Mouse (Mus musculus) activated CD4-positive, CD25-positive, alpha-beta regulatory T cell, adult 4 months (primary cell): ENCODE data around the gene Amdhd2. TPM values are rescaled to one million over a fixed set of nuclear protein-coding genes. Genes with fewer than 3 reads are reported as not detected.

Experiments used
- ATAC-seq: one replicate; pipeline ENCODE4 v1.8.0; 2017
- polyA plus RNA-seq, 2 experiments: library from polyadenylated mRNA; unstranded; fragments of 100-300 nt; shearing (Covaris generic); gene quantifications; one replicate each; pipeline ENCODE4 v1.2.1; 2017

Amdhd2 gene
- polyA plus RNA-seq, 2 experiments from 2014 or later = 23.1 to 34.5 TPM

DNA sequence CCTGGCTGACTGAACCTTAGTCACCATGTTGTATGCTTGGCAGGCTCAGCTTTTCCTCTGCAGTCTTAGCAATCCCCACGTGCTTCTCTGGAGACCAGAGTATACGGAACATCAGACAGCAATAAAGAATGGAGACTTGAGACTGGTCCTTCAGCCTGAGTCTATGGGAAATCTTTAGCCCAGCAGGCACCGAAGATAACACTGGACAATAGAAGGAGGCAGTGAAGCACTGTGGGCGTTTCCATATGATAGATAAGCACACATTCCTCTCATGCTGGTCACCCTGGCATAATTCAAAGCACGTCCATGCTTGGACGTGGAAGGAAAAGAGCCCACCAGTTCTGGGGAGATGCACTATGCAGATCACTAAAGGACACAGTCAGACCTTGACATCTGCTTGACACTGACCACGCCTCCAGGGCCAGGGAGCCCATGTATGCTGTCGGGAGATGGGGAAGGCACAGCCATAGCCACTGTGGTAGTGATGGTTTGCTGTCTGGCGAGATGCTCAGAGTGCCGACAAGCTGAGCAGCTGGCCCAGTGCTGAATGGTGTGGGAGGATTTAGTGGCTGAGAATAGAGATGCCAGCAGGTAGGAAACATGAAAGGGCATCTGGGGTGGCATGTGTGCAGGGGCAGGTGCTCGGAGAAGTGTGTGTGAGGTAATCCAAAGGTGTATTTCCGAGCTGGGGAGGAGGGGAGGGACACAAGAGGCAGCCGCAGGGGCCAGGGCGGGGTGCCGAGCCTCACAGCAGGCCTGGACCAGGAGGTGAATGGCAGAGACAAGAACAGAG is 33.7 kb upstream of the Amdhd2 start:
- ATAC-seq = no peak

DNA sequence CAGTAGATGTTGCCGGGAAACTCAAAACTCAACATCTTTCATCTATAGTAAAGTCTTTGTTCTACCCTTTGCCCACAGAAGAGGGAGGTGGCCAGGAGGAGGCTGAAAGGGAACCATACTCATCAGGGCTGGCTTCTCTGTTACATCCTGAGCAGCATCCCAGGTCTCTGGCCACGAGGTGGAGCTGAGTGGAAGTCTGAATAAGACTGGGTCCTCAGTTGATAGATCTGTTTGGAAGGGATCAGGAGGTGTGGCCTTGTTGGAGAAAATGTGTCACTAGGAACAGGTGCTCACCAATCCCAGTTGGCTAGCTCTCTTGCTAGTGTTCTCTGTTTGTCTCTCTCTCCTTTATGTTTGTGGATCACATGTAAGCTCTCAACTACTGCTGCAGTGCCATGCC is 31.8 kb upstream of the Amdhd2 start:
- ATAC-seq = no peak

DNA sequence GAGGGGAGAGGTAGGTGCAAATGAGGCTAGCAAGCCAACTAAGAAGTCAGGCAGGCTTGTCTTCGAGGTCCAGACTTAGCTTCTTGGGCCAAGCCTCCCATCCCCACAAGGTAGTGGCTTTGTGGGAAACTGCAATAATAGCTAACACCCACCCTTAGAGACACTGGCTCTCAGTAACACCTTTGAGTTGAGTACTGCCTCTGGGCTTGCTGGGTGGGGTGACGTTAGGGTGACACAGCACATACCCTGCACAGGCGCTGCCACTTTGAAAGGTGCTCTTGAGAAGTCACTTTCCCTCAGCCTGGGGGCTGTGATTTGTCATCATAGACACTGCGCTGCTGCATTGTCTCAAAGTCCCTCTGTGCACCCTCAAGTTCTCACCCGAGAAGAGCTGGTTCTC is 30.2 kb upstream of the Amdhd2 start:
- no peak for ATAC-seq

DNA sequence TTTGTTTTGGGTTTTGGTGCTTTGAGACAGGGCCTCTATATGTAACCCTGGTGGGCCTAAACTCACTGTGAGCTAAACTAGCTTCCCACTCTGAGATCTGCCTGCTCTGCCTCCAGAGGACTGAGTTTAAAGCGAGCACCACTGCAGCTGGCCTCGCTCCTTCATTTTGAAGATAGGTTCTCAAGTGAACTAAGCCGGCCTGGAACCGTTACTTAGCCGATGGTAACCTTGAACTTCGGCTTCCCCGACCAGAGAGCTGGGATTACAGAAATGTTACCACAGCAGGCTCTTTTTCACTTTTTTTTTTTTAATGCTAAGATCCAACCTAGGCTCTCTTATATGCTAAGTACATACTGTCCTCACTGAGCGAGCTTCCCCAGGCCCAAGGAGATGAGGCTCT is 29.7 kb upstream of the Amdhd2 start:
- no peak for ATAC-seq

DNA sequence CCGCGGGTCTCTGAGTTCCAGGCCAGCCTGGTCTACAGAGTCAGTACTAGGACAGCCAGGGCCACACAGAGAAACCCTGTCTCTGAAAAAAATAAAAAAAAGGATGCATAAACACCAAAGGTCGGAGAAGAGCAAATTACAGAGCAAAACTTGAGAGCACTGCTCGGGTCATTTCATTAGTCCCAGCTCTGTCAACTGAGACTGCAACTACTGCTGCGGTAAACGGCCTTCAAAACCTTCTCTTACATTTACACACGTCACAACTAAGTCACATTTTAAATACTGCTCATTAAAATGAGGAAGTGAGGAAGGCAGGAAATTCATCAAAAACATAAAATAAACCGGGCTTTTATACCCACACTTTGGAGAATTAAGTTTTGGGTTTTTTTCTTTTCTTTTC is 29.3 kb upstream of the Amdhd2 start:
- ATAC-seq = no peak

DNA sequence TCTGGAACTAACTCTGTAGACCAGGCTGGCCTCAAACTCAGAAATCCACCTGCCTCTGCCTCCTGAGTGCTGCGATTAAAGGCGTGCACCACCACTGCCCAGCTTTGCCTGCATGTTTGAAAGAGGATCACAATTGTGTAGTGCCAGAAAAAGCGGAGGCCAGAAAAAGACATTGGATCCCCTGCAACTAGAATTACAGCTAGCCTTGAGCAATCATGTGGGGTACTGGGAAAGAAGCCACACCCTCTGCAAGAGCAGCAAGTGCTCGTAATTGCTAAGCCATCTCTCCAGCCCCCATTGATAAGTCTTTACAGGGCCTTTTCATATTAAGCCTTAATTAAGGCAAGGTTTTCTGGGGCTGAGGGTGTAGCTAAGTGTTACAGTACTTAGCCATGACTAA is 27.9 kb upstream of the Amdhd2 start:
- no peak for ATAC-seq

DNA sequence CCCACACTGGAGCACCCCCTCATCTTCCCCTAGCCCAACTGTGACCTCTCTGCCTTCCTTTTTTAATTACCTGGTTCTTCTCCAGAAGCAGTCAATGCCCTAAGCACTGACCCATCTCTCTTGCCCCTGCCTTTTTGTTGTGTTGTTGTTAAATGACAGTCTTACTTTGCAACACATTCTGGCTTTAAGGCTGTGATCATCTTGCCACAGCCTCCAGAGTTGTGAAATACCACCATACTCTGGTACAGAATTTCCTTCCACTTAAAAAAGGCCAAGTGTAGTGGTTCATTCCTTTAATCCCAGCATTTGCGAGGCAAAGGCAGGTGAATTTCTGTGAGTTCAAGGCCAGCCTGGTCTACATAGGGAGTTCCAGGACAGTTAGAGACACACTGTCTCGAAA is 27.4 kb upstream of the Amdhd2 start:
- ATAC-seq = no peak

DNA sequence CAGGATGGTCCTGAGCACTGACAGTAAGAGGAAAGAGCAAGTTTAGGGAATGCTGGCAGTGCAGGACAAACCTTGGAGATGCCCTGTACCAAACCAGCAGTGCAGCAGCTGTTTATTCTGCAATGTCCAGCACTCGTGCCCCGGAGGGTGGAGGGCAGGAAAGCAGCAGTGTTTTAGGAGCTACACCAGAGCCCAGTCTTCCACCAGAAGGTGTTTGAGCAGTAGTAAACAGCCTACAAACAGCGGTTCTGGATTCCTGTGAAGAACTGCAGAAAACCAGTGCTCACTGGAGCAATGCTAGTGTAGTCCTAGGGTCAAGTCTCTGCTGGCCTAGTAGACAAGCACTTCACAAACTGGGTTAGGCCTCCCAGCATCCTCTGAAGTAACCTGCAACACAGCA is 10.7 kb upstream of the Amdhd2 start:
- no peak for ATAC-seq

DNA sequence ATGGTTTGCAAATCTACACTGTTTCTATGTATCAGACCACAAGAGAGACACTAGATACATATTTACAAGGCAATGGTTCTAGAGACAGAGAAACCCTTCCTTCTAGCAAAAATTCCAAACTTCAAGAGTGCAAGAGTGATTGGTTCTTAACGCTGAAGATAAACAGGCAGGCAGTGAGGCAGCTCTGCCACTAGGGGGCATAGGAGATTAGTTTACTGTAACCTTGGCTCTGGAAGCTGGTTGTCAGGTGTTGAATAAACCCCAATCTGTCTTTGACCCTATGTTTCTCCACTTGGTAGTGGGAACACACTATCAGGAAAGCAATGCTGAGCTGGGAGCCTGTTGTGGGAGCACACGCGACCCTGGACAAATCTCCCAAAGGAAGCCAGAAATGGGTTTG is 9.9 kb upstream of the Amdhd2 start:
- no peak for ATAC-seq

DNA sequence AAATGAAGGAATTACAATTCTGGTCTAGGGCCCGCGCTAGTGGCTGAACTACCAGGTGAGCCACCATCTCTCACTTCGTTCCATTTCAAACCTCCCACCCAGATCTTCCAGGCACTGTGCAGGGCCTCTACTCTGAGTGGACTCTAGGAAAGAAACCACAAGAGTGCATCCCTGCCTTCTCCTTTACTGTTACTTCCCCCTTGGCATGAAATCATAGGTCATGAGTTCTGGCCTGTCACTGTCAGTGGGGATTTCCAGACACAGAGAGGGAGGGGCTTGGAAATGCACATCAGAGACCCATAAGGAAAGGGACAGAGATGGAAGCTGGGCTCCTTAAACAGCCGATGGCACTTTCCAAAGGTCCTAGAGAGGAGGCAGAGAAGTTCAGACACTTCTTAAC is 8.2 kb upstream of the Amdhd2 start:
- ATAC-seq = no peak

DNA sequence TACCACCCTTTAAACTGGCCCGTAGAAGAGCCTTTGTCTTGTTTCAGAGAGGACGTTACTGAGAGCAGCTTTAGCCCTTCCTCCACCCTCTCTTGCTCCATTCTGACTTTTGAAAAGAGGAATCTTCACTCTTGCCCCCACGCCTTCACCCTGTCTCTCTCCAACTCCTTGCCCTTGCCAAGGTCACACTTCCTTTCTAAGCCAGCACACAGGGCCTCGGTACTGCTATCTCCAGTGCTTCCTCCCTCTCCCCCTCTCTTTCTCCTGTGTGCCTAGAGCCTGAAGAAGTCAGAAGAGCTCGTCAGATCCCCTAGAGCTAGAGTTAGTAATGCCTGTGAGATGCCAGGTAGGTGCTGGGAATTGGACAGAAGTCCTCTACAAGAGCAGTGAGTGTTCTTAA is 7.2 kb upstream of the Amdhd2 start:
- ATAC-seq = no peak

DNA sequence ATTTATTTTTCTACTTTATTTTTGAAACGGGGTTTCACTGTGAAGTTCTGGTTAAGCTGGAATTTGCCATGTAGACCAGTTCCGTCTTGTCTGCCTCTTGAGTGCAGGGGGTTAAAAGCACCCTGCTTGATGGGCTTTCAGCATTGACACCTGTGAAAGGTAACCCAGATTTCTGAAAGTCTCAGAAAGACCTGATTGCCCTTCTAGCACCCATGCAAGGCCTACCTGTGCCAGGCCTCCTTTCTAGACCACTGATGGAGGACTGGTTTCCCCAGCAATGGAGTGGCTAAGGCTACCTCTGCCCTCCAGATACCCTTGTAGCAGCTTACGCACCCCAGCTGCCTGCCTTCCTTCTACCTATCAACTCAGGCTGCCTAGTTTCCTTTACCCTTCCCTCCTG is 6.6 kb upstream of the Amdhd2 start:
- no peak for ATAC-seq

DNA sequence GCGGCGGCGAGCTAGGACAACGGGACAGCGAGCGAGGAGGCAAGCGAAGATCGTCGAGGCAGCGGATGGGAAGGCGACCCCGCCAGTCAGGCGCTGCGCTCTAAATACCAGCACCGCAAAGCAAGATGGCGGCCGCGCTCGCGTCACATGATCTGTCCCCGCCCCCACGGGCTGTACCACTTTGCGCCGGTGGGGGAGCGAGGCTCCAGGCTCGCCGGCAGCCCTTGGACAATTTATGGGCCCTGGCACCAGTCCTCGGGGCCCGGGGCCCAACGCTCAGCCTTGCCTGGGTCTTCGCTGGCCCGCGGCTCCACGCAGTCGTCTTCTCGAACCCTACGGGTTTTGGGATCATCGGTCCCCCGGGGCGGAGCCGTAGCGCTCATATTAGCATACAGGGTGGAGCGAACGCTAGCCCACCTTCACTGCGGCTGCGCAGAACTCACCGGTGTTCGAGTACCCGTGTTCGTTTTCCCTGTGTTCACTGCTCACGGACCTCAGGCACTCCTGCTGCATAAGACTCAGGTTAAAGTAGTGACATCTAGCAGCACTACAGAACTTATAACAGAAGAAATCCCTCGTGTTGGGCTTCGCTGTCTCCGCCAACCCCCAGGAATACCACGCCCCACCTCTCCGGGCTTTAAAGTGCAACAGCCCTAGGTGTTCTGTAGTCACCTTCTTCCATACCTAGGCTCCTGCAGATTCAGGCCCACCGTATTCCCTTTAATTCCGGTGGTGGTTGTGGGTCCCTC is 5.9 kb upstream of the Amdhd2 start, which contains the start of gene Atp6v0c:
TSS of gene Atp6v0c (minus strand) at position 386 of the 749 bp plus-strand sequence.
- ATAC-seq = peak; percentile 83

DNA sequence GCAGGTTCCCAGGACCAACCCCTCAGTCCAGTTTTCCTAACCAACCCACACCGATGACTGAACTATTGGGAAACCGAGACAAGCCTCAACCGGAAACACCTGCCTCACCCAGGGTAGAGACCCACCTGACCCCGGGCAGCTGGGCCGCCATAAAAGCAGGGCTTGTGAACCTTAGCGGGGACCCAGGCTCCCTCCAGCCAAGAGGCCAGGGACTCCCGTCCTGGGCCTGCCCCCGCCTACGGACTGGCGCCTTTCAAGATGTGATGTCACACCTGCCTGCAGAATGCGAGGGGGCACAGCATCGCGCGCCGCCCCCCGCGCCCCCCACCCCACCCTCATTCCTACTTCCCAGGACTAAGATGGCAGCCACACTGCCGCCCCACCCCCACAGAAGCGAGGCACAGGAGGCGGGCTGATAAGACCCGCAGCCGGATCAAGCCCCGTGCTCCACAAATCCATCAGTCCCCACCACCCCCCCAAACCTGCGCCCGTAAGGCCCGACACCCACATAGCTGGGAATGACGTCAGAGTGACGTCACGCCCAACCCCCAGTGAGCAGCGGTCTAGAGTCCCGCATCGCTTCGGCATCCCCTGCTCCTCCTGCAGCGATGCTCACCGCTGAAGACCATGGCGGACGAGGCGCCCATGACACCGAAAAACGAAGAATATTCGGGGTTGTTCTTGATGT is 5.2 kb upstream of the Amdhd2 start:
- ATAC-seq = peak; percentile 46

DNA sequence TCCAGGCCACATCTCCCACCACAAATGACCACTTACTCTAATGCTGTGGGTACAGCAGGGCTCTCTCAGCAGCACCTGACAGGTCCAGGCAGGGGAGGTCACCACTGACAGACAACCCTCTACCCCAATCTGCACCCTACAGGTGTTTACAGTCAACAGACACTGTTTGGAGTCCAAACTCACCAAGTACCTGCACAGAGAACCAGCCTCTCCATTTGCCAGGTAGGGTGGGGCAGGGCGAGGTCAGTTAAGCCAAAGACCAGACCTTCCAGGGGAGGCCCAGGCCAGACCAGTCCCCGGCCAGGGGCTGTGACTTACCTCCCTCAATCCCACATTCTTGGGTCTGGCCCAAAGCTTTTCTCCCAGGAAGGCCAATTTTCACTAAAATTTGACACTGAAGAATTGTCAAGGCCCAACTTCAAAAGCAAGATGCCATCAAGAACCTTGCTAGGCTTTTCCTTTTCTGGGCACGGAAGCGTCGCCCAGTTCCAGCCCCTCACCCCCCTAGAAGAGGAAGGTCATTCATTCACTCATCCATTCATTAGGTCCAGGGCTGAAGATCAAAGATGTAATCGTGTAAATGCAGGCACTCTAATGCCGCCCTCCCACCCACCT is 4.4 kb upstream of the Amdhd2 start:
- ATAC-seq = no peak

DNA sequence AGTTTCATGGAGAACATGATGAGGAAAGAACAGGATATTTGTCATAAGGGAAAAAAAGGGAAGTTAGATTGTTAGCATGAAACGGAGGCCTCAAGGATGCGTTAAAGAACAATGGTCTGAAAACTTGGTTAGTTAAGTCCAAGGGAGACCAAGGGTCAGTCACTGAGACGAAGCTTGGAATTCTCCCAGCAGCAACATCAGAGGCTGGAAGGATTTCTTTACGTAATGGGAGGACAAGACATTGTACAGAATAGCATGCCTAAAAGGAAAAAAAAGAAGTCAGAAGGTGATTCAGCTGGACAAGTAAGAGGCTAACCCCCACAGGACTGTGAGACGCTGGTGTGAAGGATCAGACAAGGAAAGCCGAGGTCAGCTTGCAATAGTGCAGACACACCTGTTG is 3.6 kb upstream of the Amdhd2 start:
- no peak for ATAC-seq

DNA sequence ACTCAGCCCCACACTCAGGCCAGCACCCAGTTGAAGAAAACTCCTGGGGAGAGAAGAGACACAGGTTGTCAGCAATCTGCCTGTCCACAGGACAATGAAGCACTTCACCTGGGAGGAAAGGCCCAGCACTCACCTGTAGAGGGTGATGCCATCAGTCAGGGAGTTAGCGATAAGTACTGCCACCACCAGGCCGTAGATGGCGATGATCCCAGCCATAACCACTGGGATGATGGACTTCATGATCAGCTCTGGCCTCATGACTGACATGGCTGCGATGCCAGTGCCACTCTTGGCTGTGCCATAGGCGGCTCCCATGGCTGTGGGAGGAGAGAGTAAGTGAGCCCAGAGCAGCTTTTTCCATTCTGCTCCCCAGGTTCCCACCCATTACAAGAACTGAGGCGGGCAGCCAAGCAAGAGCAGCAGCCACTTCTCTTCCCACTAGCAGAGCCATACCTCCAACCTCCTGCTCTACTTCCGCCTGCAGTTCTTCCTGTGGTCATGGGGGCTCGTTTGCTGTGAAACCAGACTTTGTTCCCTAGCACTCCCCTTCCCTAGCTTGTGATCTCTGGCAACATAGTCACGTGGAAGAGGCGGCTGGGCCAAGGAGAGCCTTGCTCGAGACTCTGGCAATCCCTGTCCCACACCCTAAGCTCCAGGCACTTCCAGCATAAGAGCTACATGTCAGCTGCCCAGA is 1.1 kb upstream of the Amdhd2 start:
- no peak for ATAC-seq

DNA sequence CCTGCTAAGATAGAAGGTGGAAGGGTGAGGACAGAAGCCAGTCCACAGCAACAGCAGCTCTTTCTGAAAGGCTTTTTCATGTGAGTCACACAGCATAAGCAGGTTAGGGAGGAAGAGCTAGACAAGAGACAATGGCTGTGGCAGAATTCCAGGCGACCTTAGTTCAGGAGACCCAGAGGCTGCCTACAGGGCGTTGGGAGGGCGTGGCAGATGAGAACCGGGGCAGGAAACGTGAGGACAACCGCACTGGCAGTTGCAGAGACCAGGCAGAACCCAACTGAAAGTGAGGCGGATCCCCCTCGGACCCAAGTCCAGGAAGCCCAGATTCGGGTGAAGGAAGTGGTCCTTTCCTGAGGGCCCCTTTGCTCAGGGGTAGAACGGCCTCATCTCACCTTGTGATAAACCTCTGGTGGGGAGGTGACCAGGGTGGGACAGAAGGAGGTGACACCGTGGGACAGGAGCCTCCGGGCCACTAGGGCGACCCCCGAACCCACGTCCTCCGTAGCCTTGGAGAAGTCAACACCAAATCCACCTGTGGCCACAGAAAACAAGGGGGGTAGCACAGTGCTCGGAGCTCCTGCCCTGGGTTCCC is 886 bp downstream of the Amdhd2 start:
- ATAC-seq = no peak

DNA sequence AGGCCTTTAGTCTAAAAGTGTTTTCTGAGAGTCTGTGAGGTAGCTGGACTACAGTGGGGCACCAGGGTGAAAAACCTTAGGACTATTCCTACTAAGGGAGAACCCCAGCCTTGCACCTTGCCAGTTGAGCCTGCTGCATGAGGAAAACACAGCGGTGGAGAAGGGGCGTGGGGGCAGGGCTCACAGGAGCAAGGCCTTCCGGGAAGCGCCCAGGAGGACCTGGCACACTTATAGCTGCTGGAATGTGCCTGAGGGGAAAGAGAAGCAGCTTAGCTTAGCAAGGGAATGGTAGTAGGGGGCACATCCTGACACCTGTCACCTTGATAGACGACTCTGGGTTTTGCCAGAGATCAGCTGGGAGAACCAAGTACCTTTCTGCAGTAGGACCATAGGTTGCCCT is 2.1 kb downstream of the Amdhd2 start:
- no peak for ATAC-seq

DNA sequence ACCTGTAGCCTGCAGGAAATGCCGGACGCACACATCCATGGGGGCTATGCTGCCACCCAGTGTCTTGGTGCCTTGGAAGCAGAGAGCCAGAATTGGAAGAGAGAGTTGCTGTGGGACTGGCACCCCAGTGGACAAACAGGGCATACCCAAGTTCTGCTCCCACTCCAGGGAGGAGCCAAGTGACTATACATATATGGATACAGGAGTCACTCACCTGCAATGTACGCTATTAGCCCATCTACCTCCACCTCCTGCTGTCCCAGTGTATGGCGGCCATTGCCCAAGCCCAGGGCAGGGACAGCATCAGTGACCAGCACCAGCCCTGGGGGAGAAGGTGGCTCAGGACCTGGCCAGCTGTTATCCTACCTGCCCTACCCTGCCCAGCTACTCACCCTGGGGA is 6.0 kb downstream of the Amdhd2 start:
- no peak for ATAC-seq

DNA sequence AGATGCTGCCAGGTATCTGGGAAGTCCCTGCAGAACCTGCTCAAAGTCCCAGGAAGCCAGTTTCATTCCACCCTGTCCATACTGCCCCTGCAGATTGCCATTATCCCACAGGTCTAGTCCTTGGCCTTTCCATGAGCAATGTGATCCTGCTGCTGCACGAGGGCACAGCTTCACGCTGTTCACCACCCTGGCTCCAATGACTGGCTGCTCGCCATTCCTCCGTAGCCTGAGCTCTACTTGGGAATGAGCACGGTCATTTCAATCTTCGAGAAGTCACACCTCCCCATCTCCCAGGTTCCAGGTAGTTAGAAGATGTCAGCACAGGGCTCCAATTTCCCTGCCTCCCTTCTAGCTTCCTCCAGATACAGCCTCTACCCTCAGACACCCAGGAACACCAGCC is 6.4 kb downstream of the Amdhd2 start:
- ATAC-seq = no peak

DNA sequence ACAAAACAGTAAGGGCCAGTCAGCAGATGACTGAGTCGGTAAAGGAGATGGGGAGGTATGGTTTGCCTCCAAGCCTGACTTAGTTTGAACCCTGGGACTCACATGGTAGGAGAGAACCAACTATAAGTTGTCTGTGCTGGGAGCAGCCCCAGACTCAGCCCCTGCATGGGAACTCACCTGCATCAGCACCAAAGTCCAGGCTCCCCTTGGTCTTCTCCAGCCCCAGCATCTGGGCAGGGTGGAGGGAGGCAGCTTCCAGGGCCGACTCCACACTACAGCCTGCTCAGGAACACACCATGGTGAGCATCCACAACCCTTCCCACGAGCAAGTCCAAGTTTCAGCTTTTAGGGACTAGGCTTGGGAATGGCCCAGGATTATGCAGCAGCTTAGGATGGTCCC is 7.2 kb downstream of the Amdhd2 start:
- no peak for ATAC-seq
